In the genomic region with DNA sequence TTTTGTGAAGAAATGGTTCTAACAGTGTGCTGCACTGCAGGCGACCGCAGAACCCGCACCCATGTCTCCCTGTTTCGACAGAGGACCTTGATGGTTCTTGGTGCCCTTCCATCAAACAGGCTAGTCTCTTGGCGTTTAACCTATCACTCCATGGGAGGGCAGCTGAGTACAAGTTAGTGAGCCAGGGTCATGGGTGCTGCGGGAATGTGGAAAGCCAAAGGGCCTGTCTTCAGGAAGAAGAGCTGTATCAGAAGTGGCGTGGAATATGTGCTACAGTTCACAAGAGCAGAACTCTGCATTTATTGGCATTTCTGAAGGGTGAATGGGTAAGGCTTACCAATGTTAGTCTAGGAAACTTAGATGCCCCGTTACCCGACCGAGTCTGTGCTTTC, we compare ENCODE assay signal across 34 mouse cellular contexts. TPM values are rescaled to one million over a fixed set of nuclear protein-coding genes. Genes with fewer than 3 reads are reported as not detected.
A peak's percentile ranks its signal among the peaks of the same experiment; 100 is the strongest.
DNase-seq lines count a peak whose midpoint lies in the region; ATAC-seq and TF ChIP-seq lines count a peak whose summit lies in the region.
"Had no signal": no experiment of that assay in that cellular context is flagged by ENCODE, and none has a peak within 500 bp of the region (broad histone marks: within the 10 kb centered on the region; RNA-seq: fewer than 3 reads in every experiment).

No protein-coding gene starts in this region.

- no peak for DNase-seq in gastrocnemius, adult 2 months
- DNase-seq in gastrocnemius, postnatal 25 days: no peak
- peak; percentile 62 for DNase-seq in adipocyte (ENCODE audit: low spot score)
- DNase-seq in liver, embryonic 14.5 days (ENCODE audit: low read depth in 3 of 3, low spot score in 3 of 3): no peak
- DNase-seq in left cerebral cortex, adult 9 months (ENCODE audit: low spot score in 2 of 2): no peak
- DNase-seq: gastrocnemius, postnatal 14 days; kidney, adult 8-10 months; kidney, postnatal 10 days; lung, postnatal 4 days; right cerebral cortex, postnatal 25 days; spleen, adult 18-20 months; thymus, adult 2 months; thymus, postnatal 36 days had no signal

- peak overlapping the region; percentile 51 for H3K27ac ChIP-seq in gastrocnemius, adult 2 months
- peak overlapping the region; percentile 57; the same call in 1 of the 2 replicates for H3K27ac ChIP-seq in intestine, embryonic 16.5 days (ENCODE audit: low read length)
- no peak overlapping the region for H3K27ac ChIP-seq in intestine, embryonic 15.5 days
- H3K27ac ChIP-seq in liver, embryonic 14.5 days: no peak overlapping the region
- H3K27ac ChIP-seq in hindbrain, embryonic 13.5 days: no peak overlapping the region
- H3K27ac ChIP-seq: forebrain, embryonic 13.5 days; hindbrain, embryonic 15.5 days; midbrain, embryonic 10.5 days had no signal

- H3K9ac ChIP-seq in intestine, embryonic 16.5 days (ENCODE audit: low read depth, low read length): no peak overlapping the region
- H3K9ac ChIP-seq in intestine, embryonic 15.5 days: no peak overlapping the region
- no peak overlapping the region for H3K9ac ChIP-seq in liver, embryonic 14.5 days (replicated peaks)
- no peak overlapping the region for H3K9ac ChIP-seq in hindbrain, embryonic 13.5 days
- H3K9ac ChIP-seq: forebrain, embryonic 13.5 days; hindbrain, embryonic 15.5 days had no signal

- no peaks in the 10 kb centered on the region for H3K27me3 ChIP-seq in intestine, embryonic 16.5 days (replicated peaks; ENCODE audit: control insufficient read depth, insufficient read depth, low read length)
- no peaks in the 10 kb centered on the region for H3K27me3 ChIP-seq in intestine, embryonic 15.5 days (replicated peaks)
- no peaks in the 10 kb centered on the region for H3K27me3 ChIP-seq in liver, embryonic 14.5 days (ENCODE audit: control insufficient read depth, insufficient read depth, low read length)
- no peaks in the 10 kb centered on the region for H3K27me3 ChIP-seq in hindbrain, embryonic 13.5 days
- H3K27me3 ChIP-seq: forebrain, embryonic 13.5 days; hindbrain, embryonic 15.5 days; Patski had no signal

- no peak overlapping the region for H3K4me3 ChIP-seq in gastrocnemius, adult 2 months
- no peak overlapping the region for H3K4me3 ChIP-seq in intestine, embryonic 16.5 days (ENCODE audit: low read length)
- no peak overlapping the region for H3K4me3 ChIP-seq in intestine, embryonic 15.5 days (replicated peaks)
- H3K4me3 ChIP-seq in liver, embryonic 14.5 days (ENCODE audit: insufficient read depth in 1 of 2, low read depth in 2 of 2, low read length in 2 of 2): no peak overlapping the region
- H3K4me3 ChIP-seq in hindbrain, embryonic 13.5 days: no peak overlapping the region
- H3K4me3 ChIP-seq: forebrain, embryonic 13.5 days; hindbrain, embryonic 15.5 days; midbrain, embryonic 10.5 days had no signal

- WGBS in intestine, embryonic 16.5 days: 84% methylated on average over 10 of the region's 10 CpGs
- 91% methylated on average over 10 of the region's 10 CpGs for WGBS in intestine, embryonic 15.5 days
- WGBS in liver, embryonic 14.5 days (ENCODE audit: insufficient replicate concordance): 59% methylated on average over 10 of the region's 10 CpGs
- WGBS in hindbrain, embryonic 13.5 days: 96% methylated on average over 10 of the region's 10 CpGs

- no peak for ATAC-seq in intestine, embryonic 16.5 days
- ATAC-seq in intestine, embryonic 15.5 days: no peak
- ATAC-seq in liver, embryonic 14.5 days (ENCODE audit: insufficient read depth): no peak
- no peak for ATAC-seq in hindbrain, embryonic 13.5 days (ENCODE audit: low FRiP score)
- ATAC-seq: forebrain, embryonic 13.5 days; inflammation-experienced regulatory T-cells, adult 6 months; midbrain, embryonic 16.5 days had no signal

- peaks cover 10% of the 10 kb centered on the region for H3K36me3 ChIP-seq in intestine, embryonic 16.5 days (ENCODE audit: control insufficient read depth, insufficient read depth, low read length)
- peaks cover 19% of the 10 kb centered on the region for H3K36me3 ChIP-seq in intestine, embryonic 15.5 days
- H3K36me3 ChIP-seq in liver, embryonic 14.5 days (replicated peaks; ENCODE audit: control insufficient read depth, insufficient read depth, low read depth): no peaks in the 10 kb centered on the region; the same call in 1 of the 2 replicates
- H3K36me3 ChIP-seq in hindbrain, embryonic 13.5 days: peaks cover 57% of the 10 kb centered on the region

- H3K4me2 ChIP-seq in intestine, embryonic 16.5 days (ENCODE audit: low read depth, low read length): no peak overlapping the region
- H3K4me2 ChIP-seq in intestine, embryonic 15.5 days (replicated peaks): no peak overlapping the region
- peak overlapping the region; percentile 39 for H3K4me2 ChIP-seq in liver, embryonic 14.5 days (ENCODE audit: low read depth)
- no peak overlapping the region for H3K4me2 ChIP-seq in hindbrain, embryonic 13.5 days
- H3K4me2 ChIP-seq: forebrain, embryonic 13.5 days; hindbrain, embryonic 15.5 days had no signal

- no peak for TF ChIP-seq CTCF in gastrocnemius, adult 2 months (IDR thresholded peaks at IDR 0.05)
- no peak for TF ChIP-seq CTCF in liver, embryonic 14.5 days (IDR thresholded peaks at IDR 0.05; ENCODE audit: low read depth)

- no peak for TF ChIP-seq EP300 in liver, embryonic 14.5 days (IDR thresholded peaks at IDR 0.05; ENCODE audit: low read depth)

- H3K4me1 ChIP-seq in intestine, embryonic 16.5 days (ENCODE audit: control insufficient read depth, insufficient read depth, low read length): peaks cover 15% of the 10 kb centered on the region
- H3K4me1 ChIP-seq in intestine, embryonic 15.5 days (replicated peaks): peaks cover 7% of the 10 kb centered on the region; the same call in 1 of the 2 replicates
- peaks cover 26 to 35% of the 10 kb centered on the region in 2 experiments for H3K4me1 ChIP-seq in liver, embryonic 14.5 days (replicated peaks; ENCODE audit: control insufficient read depth in 2 of 2, insufficient read depth in 2 of 2, low read length in 1 of 2)
- H3K4me1 ChIP-seq in hindbrain, embryonic 13.5 days (replicated peaks): no peaks in the 10 kb centered on the region
- H3K4me1 ChIP-seq: forebrain, embryonic 13.5 days; hindbrain, embryonic 15.5 days had no signal

- intact Hi-C loops in gastrocnemius, adult 2 months (cut with DNase I): no loop called here

- no peaks in the 10 kb centered on the region for H3K9me3 ChIP-seq in intestine, embryonic 16.5 days (ENCODE audit: control insufficient read depth, low read length)
- H3K9me3 ChIP-seq in intestine, embryonic 15.5 days: no peaks in the 10 kb centered on the region
- no peaks in the 10 kb centered on the region for H3K9me3 ChIP-seq in liver, embryonic 14.5 days (ENCODE audit: control insufficient read depth, low read length)
- no peaks in the 10 kb centered on the region for H3K9me3 ChIP-seq in hindbrain, embryonic 13.5 days
- H3K9me3 ChIP-seq: forebrain, embryonic 13.5 days; G1E; hindbrain, embryonic 15.5 days; midbrain, embryonic 10.5 days had no signal

RNA-seq across cellular contexts. Expression of a gene that starts 13.4 kb away (rescaled TPM):
- not detected for total RNA-seq in gastrocnemius, adult 2 months (2021)
- not detected for total RNA-seq in gastrocnemius, postnatal 25 days (2021)
- polyA plus RNA-seq in intestine, embryonic 16.5 days (2015; fragmentation: Nextera tagmentation; extraction: Ambion mirVana): 3,214 and 4,275 TPM in 2 replicates
- polyA plus RNA-seq in intestine, embryonic 15.5 days (2015; fragmentation: Nextera tagmentation; extraction: Ambion mirVana): 1,502 and 1,827 TPM in 2 replicates
- polyA plus RNA-seq in liver, embryonic 14.5 days (2012; rRNA removed): 874 and 1,404 TPM in 2 replicates
- polyA plus RNA-seq in liver, embryonic 14.5 days (2014; fragmentation: Nextera tagmentation; extraction: Ambion mirVana): 3,278 and 3,386 TPM in 2 replicates
- polyA plus RNA-seq in hindbrain, embryonic 13.5 days (2015; fragmentation: Nextera tagmentation; extraction: Ambion mirVana): 3.3 and 3.7 TPM in 2 replicates
- total RNA-seq: G1E; gastrocnemius, postnatal 14 days; heart, adult 18-20 months; hematopoietic stem cell, adult 5-6 weeks; layer of hippocampus, postnatal 36 days had no signal
- polyA plus RNA-seq: inflammation-experienced regulatory T-cells, adult 6 months; Patski had no signal

RNA-seq across cellular contexts. Expression of a gene that starts 20.5 kb away (rescaled TPM):
- not detected for total RNA-seq in gastrocnemius, adult 2 months (2021)
- total RNA-seq in gastrocnemius, postnatal 25 days (2021): 1 to 10 TPM in 1 of 2 experiments, not detected in 1; 1.4 TPM
- 590 and 929 TPM in 2 replicates for polyA plus RNA-seq in intestine, embryonic 16.5 days (2015; fragmentation: Nextera tagmentation; extraction: Ambion mirVana)
- polyA plus RNA-seq in intestine, embryonic 15.5 days (2015; fragmentation: Nextera tagmentation; extraction: Ambion mirVana): 247 and 325 TPM in 2 replicates
- polyA plus RNA-seq in liver, embryonic 14.5 days (2012; rRNA removed): 2.7 and 3.4 TPM in 2 replicates
- polyA plus RNA-seq in liver, embryonic 14.5 days (2014; fragmentation: Nextera tagmentation; extraction: Ambion mirVana): 4.1 and 5.8 TPM in 2 replicates
- not detected in 2 replicates for polyA plus RNA-seq in hindbrain, embryonic 13.5 days (2015; fragmentation: Nextera tagmentation; extraction: Ambion mirVana)
- total RNA-seq: gastrocnemius, postnatal 14 days; hematopoietic stem cell, adult 5-6 weeks; left cerebral cortex, postnatal 10 days; neutrophil, adult 5-6 weeks had no signal
- polyA plus RNA-seq: brain, embryonic 14.5 days; embryonic facial prominence, embryonic 11.5 days; forebrain, embryonic 13.5 days; G1E; heart, embryonic 14.5 days; hindbrain, embryonic 15.5 days; inflammation-experienced regulatory T-cells, adult 6 months; limb, embryonic 11.5 days; lung, postnatal 0 days; midbrain, embryonic 10.5 days; midbrain, embryonic 16.5 days; neural tube, embryonic 11.5 days; Patski had no signal

RNA-seq across cellular contexts. Expression of a gene that starts 25.6 kb away (rescaled TPM):
- total RNA-seq in gastrocnemius, adult 2 months (2021): not detected
- not detected for total RNA-seq in gastrocnemius, postnatal 25 days (2021)
- 1,729 and 3,070 TPM in 2 replicates for polyA plus RNA-seq in intestine, embryonic 16.5 days (2015; fragmentation: Nextera tagmentation; extraction: Ambion mirVana)
- polyA plus RNA-seq in intestine, embryonic 15.5 days (2015; fragmentation: Nextera tagmentation; extraction: Ambion mirVana): 576 and 837 TPM in 2 replicates
- polyA plus RNA-seq in liver, embryonic 14.5 days (2012; rRNA removed): 0.02 TPM in 1 of 2 replicates, not detected in the other
- polyA plus RNA-seq in liver, embryonic 14.5 days (2014; fragmentation: Nextera tagmentation; extraction: Ambion mirVana): not detected in 2 replicates
- polyA plus RNA-seq in hindbrain, embryonic 13.5 days (2015; fragmentation: Nextera tagmentation; extraction: Ambion mirVana): not detected in 2 replicates
- total RNA-seq: G1E; gastrocnemius, postnatal 14 days; heart, adult 18-20 months; hematopoietic stem cell, adult 5-6 weeks; layer of hippocampus, postnatal 36 days; left cerebral cortex, postnatal 10 days; neutrophil, adult 5-6 weeks had no signal
- polyA plus RNA-seq: embryonic facial prominence, embryonic 11.5 days; G1E; heart, embryonic 14.5 days; hindbrain, embryonic 15.5 days; inflammation-experienced regulatory T-cells, adult 6 months; limb, embryonic 11.5 days; midbrain, embryonic 10.5 days; midbrain, embryonic 16.5 days; neural tube, embryonic 11.5 days; Patski had no signal

RNA-seq across cellular contexts. Expression of a gene that starts 53.5 kb away (rescaled TPM):
- not detected for total RNA-seq in gastrocnemius, adult 2 months (2021)
- total RNA-seq in gastrocnemius, postnatal 25 days (2021): not detected
- 0.33 and 0.35 TPM in 2 replicates for polyA plus RNA-seq in intestine, embryonic 16.5 days (2015; fragmentation: Nextera tagmentation; extraction: Ambion mirVana)
- polyA plus RNA-seq in intestine, embryonic 15.5 days (2015; fragmentation: Nextera tagmentation; extraction: Ambion mirVana): 0.38 TPM in 2 replicates
- 0.47 and 0.54 TPM in 2 replicates for polyA plus RNA-seq in liver, embryonic 14.5 days (2012; rRNA removed)
- 1.1 and 1.2 TPM in 2 replicates for polyA plus RNA-seq in liver, embryonic 14.5 days (2014; fragmentation: Nextera tagmentation; extraction: Ambion mirVana)
- polyA plus RNA-seq in hindbrain, embryonic 13.5 days (2015; fragmentation: Nextera tagmentation; extraction: Ambion mirVana): not detected in 2 replicates
- total RNA-seq: gastrocnemius, postnatal 14 days; heart, adult 18-20 months; hematopoietic stem cell, adult 5-6 weeks; layer of hippocampus, postnatal 36 days; left cerebral cortex, postnatal 10 days; neutrophil, adult 5-6 weeks had no signal
- polyA plus RNA-seq: brain, embryonic 14.5 days; embryonic facial prominence, embryonic 11.5 days; forebrain, embryonic 13.5 days; G1E; heart, embryonic 14.5 days; hindbrain, embryonic 15.5 days; inflammation-experienced regulatory T-cells, adult 6 months; midbrain, embryonic 10.5 days; midbrain, embryonic 16.5 days; neural tube, embryonic 11.5 days; Patski had no signal

RNA-seq across cellular contexts. Expression of a gene that starts 57.9 kb away (rescaled TPM):
- 10 to 100 TPM; 22.7 to 30.6 TPM for total RNA-seq in gastrocnemius, adult 2 months (2021)
- total RNA-seq in gastrocnemius, postnatal 25 days (2021): 10 to 100 TPM; 18.9 to 26.3 TPM
- polyA plus RNA-seq in intestine, embryonic 16.5 days (2015; fragmentation: Nextera tagmentation; extraction: Ambion mirVana): 47.6 and 50.0 TPM in 2 replicates
- 57.2 and 63.2 TPM in 2 replicates for polyA plus RNA-seq in intestine, embryonic 15.5 days (2015; fragmentation: Nextera tagmentation; extraction: Ambion mirVana)
- 11.5 and 16.4 TPM in 2 replicates for polyA plus RNA-seq in liver, embryonic 14.5 days (2012; rRNA removed)
- polyA plus RNA-seq in liver, embryonic 14.5 days (2014; fragmentation: Nextera tagmentation; extraction: Ambion mirVana): 28.1 and 28.6 TPM in 2 replicates
- polyA plus RNA-seq in hindbrain, embryonic 13.5 days (2015; fragmentation: Nextera tagmentation; extraction: Ambion mirVana): 60.2 and 61.1 TPM in 2 replicates

Comparison
In these comparisons a context has a peak if more than half of its experiments do, and no peak if none do; other contexts are left out.
1. H3K27ac ChIP-seq: peak in gastrocnemius, adult 2 months (single experiment) and intestine, embryonic 16.5 days (single experiment); none in intestine, embryonic 15.5 days (single experiment), liver, embryonic 14.5 days (single experiment) and hindbrain, embryonic 13.5 days (single experiment).
2. RNA of a gene that starts 13.4 kb away (polyA plus RNA-seq): 874 to 3,386 TPM in liver, embryonic 14.5 days, 3,214 to 4,275 TPM in intestine, embryonic 16.5 days and 1,502 to 1,827 TPM in intestine, embryonic 15.5 days; 3.3 to 3.7 TPM in hindbrain, embryonic 13.5 days; every median in the first group is over 100 times any median in the second.
3. RNA of a gene that starts 20.5 kb away (polyA plus RNA-seq): 590 to 929 TPM in intestine, embryonic 16.5 days and 247 to 325 TPM in intestine, embryonic 15.5 days; 2.7 to 5.8 TPM in liver, embryonic 14.5 days and not detected in hindbrain, embryonic 13.5 days; every median in the first group is over 10 times any median in the second.
4. RNA of a gene that starts 25.6 kb away (polyA plus RNA-seq): 1,729 to 3,070 TPM in intestine, embryonic 16.5 days and 576 to 837 TPM in intestine, embryonic 15.5 days; 0.02 TPM in liver, embryonic 14.5 days and not detected in hindbrain, embryonic 13.5 days; every median in the first group is over 100 times any median in the second.